In genomic region chr14:11083946-11084345, GRCm38 (mm10) we compare ENCODE assay signal across 13 mouse cellular contexts.
DNase-seq lines count a peak whose midpoint lies in the region; ATAC-seq and TF ChIP-seq lines count a peak whose summit lies in the region.
"Had no signal": no experiment of that assay in that cellular context is flagged by ENCODE, and none has a peak within 500 bp of the region (broad histone marks: within the 10 kb centered on the region; RNA-seq: fewer than 3 reads in every experiment).

No protein-coding gene starts in this region.

- no peak overlapping the region for H3K4me2 ChIP-seq in forebrain, embryonic 11.5 days (ENCODE audit: low read depth, low read length, severe bottlenecking)
- no peak overlapping the region for H3K4me2 ChIP-seq in CH12.LX (ENCODE audit: insufficient read depth, low read depth, poor library complexity, severe bottlenecking)
- H3K4me2 ChIP-seq in forebrain, embryonic 15.5 days (replicated peaks) = no peak overlapping the region
- H3K4me2 ChIP-seq in midbrain, embryonic 12.5 days (replicated peaks) = no peak overlapping the region
- H3K4me2 ChIP-seq: liver, embryonic 12.5 days had no signal

- no peak for TF ChIP-seq POLR2A in CH12.LX (IDR thresholded peaks at IDR 0.05; ENCODE audit: low read depth, low read length)

- TF ChIP-seq RAD21 in CH12.LX (IDR thresholded peaks at IDR 0.05; ENCODE audit: low read depth, low read length) = no peak

- H3K79me2 ChIP-seq in CH12.LX (replicated peaks; ENCODE audit: control insufficient read depth, extremely low read depth, insufficient read depth, poor library complexity, severe bottlenecking) = no peaks in the 10 kb centered on the region

- peak; percentile 49; the same call in 1 of the 2 replicates for ATAC-seq in forebrain, embryonic 11.5 days (replicated peaks; ENCODE audit: low FRiP score)
- peak; percentile 79 for ATAC-seq in forebrain, embryonic 15.5 days (replicated peaks)
- ATAC-seq in midbrain, embryonic 12.5 days (ENCODE audit: low FRiP score, low read depth) = peak; percentile 89
- ATAC-seq: liver, embryonic 12.5 days had no signal

- DNase-seq in forebrain, embryonic 11.5 days (ENCODE audit: low spot score) = no peak
- no peak for DNase-seq in forebrain, embryonic 10.5 days (ENCODE audit: extremely low spot score, low spot score)
- peak; percentile 13 for DNase-seq in CH12.LX (ENCODE audit: extremely low read depth)
- no peak for DNase-seq in right cerebral cortex, adult 2 months (ENCODE audit: low spot score in 2 of 2)
- DNase-seq in ovary, postnatal 36 days (ENCODE audit: low spot score) = no peak
- no peak for DNase-seq in spleen, postnatal 36 days (ENCODE audit: low spot score in 2 of 2)
- DNase-seq: kidney, adult 9 months; lung, postnatal 14 days; spleen, adult 18-20 months had no signal

- no peak for TF ChIP-seq EP300 in CH12.LX (IDR thresholded peaks at IDR 0.05; ENCODE audit: low read length)

- in situ Hi-C loops in CH12.LX (cut with MboI; ENCODE audit: low pct_ligation_motif_present, low pct_unique_long_range_greater_than_20kb, low sequenced_read_pairs) = no loop called here

- H3K4me1 ChIP-seq in forebrain, embryonic 11.5 days (replicated peaks; ENCODE audit: control insufficient read depth, insufficient read depth, low read length) = no peaks in the 10 kb centered on the region
- peaks cover 8% of the 10 kb centered on the region for H3K4me1 ChIP-seq in forebrain, embryonic 10.5 days
- peaks cover 0 to 6% of the 10 kb centered on the region in 2 experiments; a peak in 2 of 4 replicates for H3K4me1 ChIP-seq in CH12.LX (ENCODE audit: control insufficient read depth in 1 of 2, insufficient read depth in 2 of 2)
- H3K4me1 ChIP-seq in forebrain, embryonic 15.5 days = peaks cover 11% of the 10 kb centered on the region
- H3K4me1 ChIP-seq in midbrain, embryonic 12.5 days = peaks cover 5% of the 10 kb centered on the region
- H3K4me1 ChIP-seq: liver, embryonic 12.5 days had no signal

- no peak for TF ChIP-seq CTCF in CH12.LX (conservative IDR thresholded peaks at IDR 0.05 in 1 of 2, IDR thresholded peaks at IDR 0.05 in 1 of 2; ENCODE audit: low read depth in 2 of 2, low read length in 2 of 2)

- no peaks in the 10 kb centered on the region for H3K9me3 ChIP-seq in forebrain, embryonic 11.5 days (ENCODE audit: control insufficient read depth, low read length)
- no peaks in the 10 kb centered on the region for H3K9me3 ChIP-seq in forebrain, embryonic 10.5 days
- H3K9me3 ChIP-seq in CH12.LX (replicated peaks; ENCODE audit: low read length) = no peaks in the 10 kb centered on the region
- no peaks in the 10 kb centered on the region for H3K9me3 ChIP-seq in forebrain, embryonic 15.5 days
- H3K9me3 ChIP-seq in midbrain, embryonic 12.5 days = no peaks in the 10 kb centered on the region
- H3K9me3 ChIP-seq: liver, embryonic 12.5 days had no signal

- dilution Hi-C loops in CH12.LX (cut with MboI; ENCODE audit: extremely low pct_ligation_motif_present, extremely low pct_unique_long_range_greater_than_20kb, low sequenced_read_pairs) = no loop called here

- H3K9ac ChIP-seq in forebrain, embryonic 11.5 days (ENCODE audit: low read length) = no peak overlapping the region
- H3K9ac ChIP-seq in CH12.LX (ENCODE audit: insufficient read depth, low read depth) = no peak overlapping the region
- no peak overlapping the region for H3K9ac ChIP-seq in forebrain, embryonic 15.5 days (replicated peaks)
- no peak overlapping the region for H3K9ac ChIP-seq in midbrain, embryonic 12.5 days (replicated peaks)
- H3K9ac ChIP-seq: liver, embryonic 12.5 days had no signal

- no peak overlapping the region for H3K27ac ChIP-seq in forebrain, embryonic 11.5 days (ENCODE audit: low read depth, low read length)
- no peak overlapping the region for H3K27ac ChIP-seq in forebrain, embryonic 10.5 days
- no peak overlapping the region for H3K27ac ChIP-seq in CH12.LX (ENCODE audit: insufficient read depth, low read depth)
- no peak overlapping the region for H3K27ac ChIP-seq in forebrain, embryonic 15.5 days (replicated peaks)
- peak overlapping the region; percentile 60 for H3K27ac ChIP-seq in midbrain, embryonic 12.5 days (replicated peaks)
- H3K27ac ChIP-seq: layer of hippocampus, adult 2 months; liver, embryonic 12.5 days had no signal

- H3K27me3 ChIP-seq in forebrain, embryonic 11.5 days (ENCODE audit: control insufficient read depth, insufficient read depth, low read length) = no peaks in the 10 kb centered on the region
- no peaks in the 10 kb centered on the region for H3K27me3 ChIP-seq in forebrain, embryonic 10.5 days (ENCODE audit: poor library complexity, severe bottlenecking)
- H3K27me3 ChIP-seq in CH12.LX (replicated peaks) = no peaks in the 10 kb centered on the region
- H3K27me3 ChIP-seq in forebrain, embryonic 15.5 days = no peaks in the 10 kb centered on the region
- no peaks in the 10 kb centered on the region for H3K27me3 ChIP-seq in midbrain, embryonic 12.5 days
- H3K27me3 ChIP-seq: liver, embryonic 12.5 days had no signal

- H3K36me3 ChIP-seq in forebrain, embryonic 11.5 days (ENCODE audit: control insufficient read depth, insufficient read depth, low read length) = no peaks in the 10 kb centered on the region
- no peaks in the 10 kb centered on the region for H3K36me3 ChIP-seq in forebrain, embryonic 10.5 days (replicated peaks)
- no peaks in the 10 kb centered on the region for H3K36me3 ChIP-seq in CH12.LX (replicated peaks in 1 of 2; ENCODE audit: control insufficient read depth in 1 of 2, insufficient read depth in 1 of 2, low read length in 1 of 2)
- no peaks in the 10 kb centered on the region for H3K36me3 ChIP-seq in forebrain, embryonic 15.5 days
- no peaks in the 10 kb centered on the region for H3K36me3 ChIP-seq in midbrain, embryonic 12.5 days
- H3K36me3 ChIP-seq: liver, embryonic 12.5 days had no signal

- WGBS in forebrain, embryonic 11.5 days = 54% methylated on average over 3 of the region's 3 CpGs
- WGBS in forebrain, embryonic 10.5 days = 66% methylated on average over 3 of the region's 3 CpGs
- WGBS in forebrain, embryonic 15.5 days = 18% methylated on average over 3 of the region's 3 CpGs
- 25% methylated on average over 3 of the region's 3 CpGs for WGBS in midbrain, embryonic 12.5 days

- no peak overlapping the region for H3K4me3 ChIP-seq in forebrain, embryonic 11.5 days (ENCODE audit: low read depth, low read length)
- H3K4me3 ChIP-seq in forebrain, embryonic 10.5 days = no peak overlapping the region
- H3K4me3 ChIP-seq in CH12.LX (replicated peaks in 1 of 3; ENCODE audit: low read depth in 2 of 3, low read length in 2 of 3, poor library complexity in 1 of 3) = no peak overlapping the region
- no peak overlapping the region for H3K4me3 ChIP-seq in forebrain, embryonic 15.5 days
- H3K4me3 ChIP-seq in midbrain, embryonic 12.5 days = no peak overlapping the region
- H3K4me3 ChIP-seq: layer of hippocampus, adult 2 months; liver, embryonic 12.5 days had no signal

TF ChIP-seq in CH12.LX, 34 proteins besides CTCF, POLR2A, EP300 and RAD21:
- TF ChIP-seq MAX (IDR thresholded peaks at IDR 0.05; ENCODE audit: low read length) (no peak), HCFC1 (IDR thresholded peaks at IDR 0.05; ENCODE audit: low read depth, low read length) (no peak), JUN (IDR thresholded peaks at IDR 0.05; ENCODE audit: insufficient read depth, low read depth, low read length) (no peak), MAZ (IDR thresholded peaks at IDR 0.05; ENCODE audit: low read depth, low read length) (no peak), POLR2AphosphoS2 (IDR thresholded peaks at IDR 0.05; ENCODE audit: low read depth, low read length) (no peak), ZMIZ1 (IDR thresholded peaks at IDR 0.05; ENCODE audit: low read depth, low read length) (no peak), RCOR1 (conservative IDR thresholded peaks at IDR 0.05; ENCODE audit: low read depth, low read length) (no peak), USF2 (conservative IDR thresholded peaks at IDR 0.05; ENCODE audit: low read depth, low read length) (no peak), ELF1 (IDR thresholded peaks at IDR 0.05; ENCODE audit: low read depth, low read length) (no peak), JUND (conservative IDR thresholded peaks at IDR 0.05; ENCODE audit: low read depth, low read length) (no peak), USF1 (IDR thresholded peaks at IDR 0.05; ENCODE audit: low read depth, low read length) (no peak), MEF2A (IDR thresholded peaks at IDR 0.05; ENCODE audit: borderline replicate concordance, low read depth, low read length) (no peak), ZKSCAN1 (IDR thresholded peaks at IDR 0.05; ENCODE audit: borderline replicate concordance, low read depth, low read length) (no peak), ETS1 (conservative IDR thresholded peaks at IDR 0.05; ENCODE audit: low read depth, low read length) (no peak), ZNF384 (IDR thresholded peaks at IDR 0.05; ENCODE audit: low read depth, low read length) (no peak), E2F4 (IDR thresholded peaks at IDR 0.05; ENCODE audit: insufficient replicate concordance, low read depth, low read length) (no peak), MXI1 (IDR thresholded peaks at IDR 0.05; ENCODE audit: low read depth, low read length) (no peak), TCF12 (IDR thresholded peaks at IDR 0.05; ENCODE audit: low read depth, low read length) (no peak)
